Mouse (Mus musculus) myocyte (in vitro differentiated cells): ENCODE data around the gene Apcs. TPM values are rescaled to one million over a fixed set of nuclear protein-coding genes. Genes with fewer than 3 reads are reported as not detected.

Source experiments
- H3K27me3 ChIP-seq: one replicate; pipeline ENCODE4 v1.6.1; 2011; ENCODE audit not compliant: control insufficient read depth, insufficient read depth, insufficient read length
- H3K36me3 ChIP-seq: one replicate; pipeline ENCODE4 v1.6.1; 2011; ENCODE audit not compliant: control insufficient read depth, insufficient read depth
- H3K4me2 ChIP-seq: one replicate; pipeline ENCODE4 v1.6.1; 2011; ENCODE audit warnings: low read depth, control low read depth
- H3K4me3 ChIP-seq: one replicate; pipeline ENCODE4 v1.5.1; 2011; ENCODE audit warnings: mild to moderate bottlenecking, control low read depth, moderate library complexity
- H3K79me2 ChIP-seq: one replicate; pipeline ENCODE4 v1.6.1; 2011; ENCODE audit not compliant: control insufficient read depth, insufficient read depth
- H3ac ChIP-seq: one replicate; pipeline ENCODE4 v1.6.1; 2011; ENCODE audit not compliant: control insufficient read depth, insufficient read length
- CEBPB ChIP-seq: IDR thresholded peaks from 2 replicates; pipeline ENCODE4 v1.6.1; 2011; ENCODE audit warnings: mild to moderate bottlenecking, moderate library complexity; ENCODE audit not compliant: poor library complexity, insufficient read depth, severe bottlenecking
- E2F4 ChIP-seq: IDR thresholded peaks from one replicate; pipeline ENCODE4 v1.6.1; 2011; ENCODE audit warnings: mild to moderate bottlenecking, control low read depth, moderate library complexity; ENCODE audit not compliant: insufficient read depth
- MAX ChIP-seq: IDR thresholded peaks from one replicate; pipeline ENCODE4 v1.6.1; 2011; ENCODE audit warnings: low read depth, mild to moderate bottlenecking, control low read depth
- MYOD1 ChIP-seq, 3 experiments: IDR thresholded peaks; one replicate each; pipeline ENCODE4 v1.6.1; 2011; ENCODE audit warnings: control low read depth in 2 of 3, low read depth in 2 of 3, mild to moderate bottlenecking in 2 of 3, moderate library complexity in 1 of 3; ENCODE audit not compliant: insufficient read length in 2 of 3, control insufficient read depth in 1 of 3
- MYOG ChIP-seq, 3 experiments: IDR thresholded peaks; one replicate each; pipeline ENCODE4 v1.6.1; 2011; ENCODE audit warnings: control low read depth in 2 of 3, low read depth in 2 of 3, mild to moderate bottlenecking in 2 of 3; ENCODE audit not compliant: insufficient read length in 2 of 3, control insufficient read depth in 1 of 3, insufficient read depth in 1 of 3
- POLR2A ChIP-seq: IDR thresholded peaks from one replicate; pipeline ENCODE4 v1.6.1; 2011; ENCODE audit warnings: low read depth, mild to moderate bottlenecking, control low read depth, moderate library complexity; ENCODE audit not compliant: insufficient read length
- POLR2AphosphoS2 ChIP-seq: IDR thresholded peaks from one replicate; pipeline ENCODE4 v1.6.1; 2011; ENCODE audit warnings: low read depth, control low read depth; ENCODE audit not compliant: insufficient read length
- REST ChIP-seq: IDR thresholded peaks from one replicate; pipeline ENCODE4 v1.6.1; 2011; ENCODE audit warnings: mild to moderate bottlenecking, control low read depth, moderate library complexity; ENCODE audit not compliant: insufficient read depth, insufficient read length
- SRF ChIP-seq: IDR thresholded peaks from one replicate; pipeline ENCODE4 v1.6.1; 2011; ENCODE audit warnings: low read depth; ENCODE audit not compliant: control insufficient read depth, insufficient read length
- TCF12 ChIP-seq: IDR thresholded peaks from one replicate; pipeline ENCODE4 v1.6.1; 2011; ENCODE audit warnings: mild to moderate bottlenecking, control low read depth; ENCODE audit not compliant: poor library complexity, insufficient read depth, severe bottlenecking
- TCF3 ChIP-seq: IDR thresholded peaks from one replicate; pipeline ENCODE4 v1.6.1; 2011; ENCODE audit warnings: low read depth, control low read depth; ENCODE audit not compliant: insufficient read length
- USF1 ChIP-seq: IDR thresholded peaks from one replicate; pipeline ENCODE4 v1.6.1; 2011; ENCODE audit warnings: low read depth, mild to moderate bottlenecking, control low read depth, moderate library complexity
- polyA plus RNA-seq: library from polyadenylated mRNA; unstranded; fragments of >200 nt; fragmentation: generic; extraction: Trizol; gene quantifications from one replicate; pipeline ENCODE4 v1.2.1, GENCODE M21; 2012; ENCODE audit warnings: missing spikeins

The Apcs gene
- polyA plus RNA-seq = 0.05 TPM

DNA sequence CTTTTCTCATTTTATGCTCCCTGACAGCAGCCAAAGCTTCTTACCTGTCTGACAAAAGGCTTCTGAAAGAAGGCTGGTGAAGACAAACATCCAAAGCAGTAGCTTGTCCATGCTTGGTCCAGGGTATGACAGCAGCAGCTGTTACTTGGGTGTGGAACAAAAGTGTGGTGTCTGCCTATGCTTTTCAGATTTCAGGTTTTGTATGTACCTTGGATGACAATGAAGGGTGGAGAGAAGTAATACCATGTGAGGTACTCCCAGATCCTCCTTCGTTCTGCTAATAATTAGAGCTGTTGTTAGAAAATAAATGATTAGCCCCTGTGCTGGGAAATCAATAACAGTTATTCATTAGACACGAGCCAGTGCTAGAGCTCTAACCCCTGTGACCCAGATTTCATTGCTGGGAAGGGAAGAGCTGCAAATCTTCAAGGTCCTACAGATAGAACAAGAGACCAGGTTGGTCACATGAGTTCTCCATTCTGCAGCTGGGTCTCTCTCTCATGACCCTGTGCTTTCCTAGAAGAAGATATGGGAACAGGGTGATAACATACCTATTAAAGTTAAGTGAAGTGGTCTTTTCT is at the start of gene Apcs:
Gene Apcs (minus strand): TSS at position 265 of the 581 bp plus-strand sequence.
- Histone ChIP-seq H3K79me2 (no peaks in the 10 kb centered on the region), H3ac (no peak within 1 kb of the TSS), H3K27me3 (no peaks in the 10 kb centered on the region), H3K36me3 (no peaks in the 10 kb centered on the region), H3K4me3 (no peak within 1 kb of the TSS), H3K4me2 (no peak within 1 kb of the TSS)
- no peak for TF ChIP-seq SRF
- no peak for TF ChIP-seq CEBPB
- no peak for TF ChIP-seq MAX
- TF ChIP-seq TCF3 = no peak
- no peak for TF ChIP-seq TCF12
- no peak for TF ChIP-seq MYOG (IDR thresholded peaks at IDR 0.05; ENCODE audit: control insufficient read depth in 1 of 3, insufficient read depth in 1 of 3, insufficient read length in 2 of 3, low read depth in 2 of 3)
- TF ChIP-seq POLR2AphosphoS2 = no peak
- no peak for TF ChIP-seq USF1
- TF ChIP-seq POLR2A = no peak
- TF ChIP-seq MYOD1 (IDR thresholded peaks at IDR 0.05; ENCODE audit: control insufficient read depth in 1 of 3, insufficient read length in 2 of 3, low read depth in 2 of 3) = no peak
- no peak for TF ChIP-seq REST
- no peak for TF ChIP-seq E2F4

DNA sequence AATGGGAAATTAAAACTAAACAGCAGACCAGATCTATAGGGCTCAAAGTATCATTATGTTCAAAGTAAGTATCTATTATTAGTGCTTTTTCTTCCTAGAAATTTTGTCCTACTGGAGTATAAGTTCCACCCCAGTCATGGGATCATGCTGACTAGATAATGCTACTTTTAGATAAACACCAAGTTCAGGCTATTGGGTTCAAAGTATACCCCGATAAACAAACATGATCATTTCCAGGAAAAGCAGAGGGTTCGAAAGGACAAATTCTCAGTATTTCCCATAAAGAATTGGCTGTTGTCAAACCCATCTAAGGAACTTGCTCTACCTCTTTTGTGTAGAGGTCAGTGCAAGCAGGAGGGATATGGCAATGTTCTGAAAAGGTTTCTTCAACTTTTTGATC is 37.4 kb upstream of the Apcs start:
- no peaks in the 10 kb centered on the region for H3K36me3 ChIP-seq
- H3K79me2 ChIP-seq = no peaks in the 10 kb centered on the region
- H3K4me3 ChIP-seq = no peak overlapping the region
- H3ac ChIP-seq = no peak overlapping the region
- TF ChIP-seq TCF12 (no peak), MYOG (IDR thresholded peaks at IDR 0.05; ENCODE audit: control insufficient read depth in 1 of 3, insufficient read depth in 1 of 3, insufficient read length in 2 of 3, low read depth in 2 of 3) (no peak)
- no peak overlapping the region for H3K4me2 ChIP-seq
- H3K27me3 ChIP-seq = no peaks in the 10 kb centered on the region

DNA sequence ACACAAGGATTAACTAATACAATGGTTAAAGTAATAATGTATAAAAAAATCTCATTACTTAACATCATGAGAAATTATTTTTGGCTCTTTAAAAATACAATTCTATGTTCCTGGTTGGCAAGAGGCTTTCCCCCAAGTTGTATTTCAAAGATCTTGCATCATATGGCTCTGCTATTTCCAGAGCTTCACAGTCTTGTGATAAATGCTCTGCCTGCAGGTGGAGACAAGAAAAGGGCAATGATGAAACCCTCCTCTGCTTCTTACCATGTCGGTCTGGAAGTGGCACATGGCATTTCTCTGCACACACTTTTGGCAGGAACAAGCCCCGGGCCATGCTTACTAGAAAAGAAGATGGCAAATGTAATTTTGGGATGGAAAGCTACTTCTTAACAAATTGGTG is 23.6 kb upstream of the Apcs start:
- Histone ChIP-seq H3K79me2 (no peaks in the 10 kb centered on the region), H3K36me3 (no peaks in the 10 kb centered on the region), H3K4me3 (no peak overlapping the region), H3ac (no peak overlapping the region), H3K27me3 (no peaks in the 10 kb centered on the region), H3K4me2 (no peak overlapping the region)
- TF ChIP-seq SRF = no peak
- TF ChIP-seq CEBPB = peak; percentile 90
- peak; percentile 79 for TF ChIP-seq MAX

DNA sequence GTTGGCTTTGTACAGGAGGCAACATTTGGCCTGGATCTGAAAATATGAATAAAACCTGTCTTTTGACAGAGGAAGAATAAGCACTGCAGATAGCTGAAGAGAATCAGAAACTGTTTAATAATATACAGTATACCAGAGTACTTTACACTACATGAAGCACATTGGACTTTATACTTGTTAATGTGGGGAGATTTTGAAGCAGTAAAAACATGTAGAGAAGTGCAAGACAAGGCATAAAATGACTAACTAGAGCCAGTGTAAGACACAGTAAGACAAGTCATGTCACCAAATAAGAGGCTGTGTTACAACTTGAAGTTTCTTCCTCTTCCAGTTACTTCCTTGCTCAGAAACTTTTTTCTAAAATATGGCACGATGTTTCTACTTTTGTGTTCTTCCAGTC is 22.3 kb upstream of the Apcs start:
- Histone ChIP-seq H3K4me3 (no peak overlapping the region), H3K4me2 (no peak overlapping the region), H3K79me2 (no peaks in the 10 kb centered on the region), H3K27me3 (no peaks in the 10 kb centered on the region), H3K36me3 (no peaks in the 10 kb centered on the region), H3ac (no peak overlapping the region)
- TF ChIP-seq SRF = no peak
- TF ChIP-seq MYOG (IDR thresholded peaks at IDR 0.05; ENCODE audit: control insufficient read depth in 1 of 3, insufficient read depth in 1 of 3, insufficient read length in 2 of 3, low read depth in 2 of 3) = no peak
- TF ChIP-seq E2F4 = no peak
- no peak for TF ChIP-seq REST
- TF ChIP-seq CEBPB = no peak
- TF ChIP-seq POLR2AphosphoS2 = no peak
- TF ChIP-seq TCF12 = no peak
- no peak for TF ChIP-seq TCF3
- TF ChIP-seq POLR2A = no peak
- no peak for TF ChIP-seq MAX
- TF ChIP-seq USF1 = no peak
- TF ChIP-seq MYOD1 (IDR thresholded peaks at IDR 0.05; ENCODE audit: control insufficient read depth in 1 of 3, insufficient read length in 2 of 3, low read depth in 2 of 3) = no peak

DNA sequence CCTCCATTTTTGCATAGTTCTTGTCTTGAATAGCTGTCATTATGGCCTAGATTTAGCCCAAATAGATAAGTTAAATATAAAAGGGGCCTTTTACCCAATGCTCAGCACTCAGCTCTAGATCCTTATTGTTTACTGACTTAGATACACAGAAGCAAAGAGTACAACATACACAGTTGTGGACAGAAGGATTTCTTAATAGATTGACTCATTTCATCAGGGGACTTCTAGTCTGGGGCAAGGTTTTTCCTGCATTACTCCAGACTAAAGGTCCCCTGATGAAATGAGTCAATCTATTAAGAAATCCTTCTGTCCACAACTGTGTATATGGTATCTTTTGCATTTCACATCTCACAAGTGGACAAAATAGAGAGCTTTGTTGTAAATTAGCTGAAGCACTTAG is 8.5 kb upstream of the Apcs start:
- no peak overlapping the region for H3ac ChIP-seq
- TF ChIP-seq USF1 = no peak
- TF ChIP-seq E2F4 = no peak
- no peak for TF ChIP-seq POLR2AphosphoS2
- TF ChIP-seq MAX = no peak
- TF ChIP-seq TCF3 = no peak
- TF ChIP-seq REST = no peak
- TF ChIP-seq POLR2A = no peak
- no peak for TF ChIP-seq CEBPB

More for the DNA sequence above, 8.5 kb upstream of the Apcs start:
- no peak overlapping the region for H3K4me3 ChIP-seq
- H3K4me2 ChIP-seq = no peak overlapping the region
- H3K27me3 ChIP-seq = no peaks in the 10 kb centered on the region
- no peaks in the 10 kb centered on the region for H3K79me2 ChIP-seq
- no peaks in the 10 kb centered on the region for H3K36me3 ChIP-seq
